Mouse (Mus musculus) forelimb bud, embryonic 11.5 days (tissue): Measurements from ENCODE around the gene Creb3.

Source experiments
- DNase-seq: peaks from one replicate; pipeline ENCODE4 v3.0.0-alpha.2; 2012; ENCODE audit warnings: low read depth, low spot score

Creb3 gene

DNA sequence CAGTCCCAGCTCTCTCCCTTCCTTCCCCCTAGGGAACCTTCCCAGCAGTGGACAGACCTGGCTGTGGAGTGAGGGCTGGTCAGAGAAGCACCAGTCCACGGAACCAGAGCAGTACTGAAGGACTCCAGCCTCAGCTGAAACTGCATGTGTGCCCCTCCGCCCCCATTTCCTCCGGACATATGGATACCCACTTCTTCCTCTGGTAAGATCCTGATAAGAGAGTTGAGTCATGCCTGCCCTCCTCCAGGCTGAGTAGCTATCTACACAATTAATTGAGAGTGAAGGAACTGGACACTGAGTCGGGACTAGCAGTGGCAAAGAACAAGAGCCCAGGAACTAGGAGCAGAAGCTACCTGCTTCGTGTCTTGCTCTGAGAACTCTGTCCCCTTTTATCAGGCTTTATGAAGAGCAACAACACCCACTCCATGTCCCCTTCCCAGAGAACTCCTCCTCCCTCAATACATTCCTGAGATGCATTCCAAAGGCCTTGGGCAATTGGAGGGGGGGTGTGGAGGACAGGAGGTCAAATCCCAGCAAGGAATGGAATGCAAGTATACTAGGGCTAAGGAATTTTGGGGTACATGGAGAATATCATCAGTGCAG lies 4.0 kb upstream of the Creb3 start:
- DNase-seq: peak; percentile 49

- DNase-seq: peak; percentile 34
Measured at GRCm38 (mm10) chr4:43558631-43559356, 3.3 kb upstream of the Creb3 start.

DNA sequence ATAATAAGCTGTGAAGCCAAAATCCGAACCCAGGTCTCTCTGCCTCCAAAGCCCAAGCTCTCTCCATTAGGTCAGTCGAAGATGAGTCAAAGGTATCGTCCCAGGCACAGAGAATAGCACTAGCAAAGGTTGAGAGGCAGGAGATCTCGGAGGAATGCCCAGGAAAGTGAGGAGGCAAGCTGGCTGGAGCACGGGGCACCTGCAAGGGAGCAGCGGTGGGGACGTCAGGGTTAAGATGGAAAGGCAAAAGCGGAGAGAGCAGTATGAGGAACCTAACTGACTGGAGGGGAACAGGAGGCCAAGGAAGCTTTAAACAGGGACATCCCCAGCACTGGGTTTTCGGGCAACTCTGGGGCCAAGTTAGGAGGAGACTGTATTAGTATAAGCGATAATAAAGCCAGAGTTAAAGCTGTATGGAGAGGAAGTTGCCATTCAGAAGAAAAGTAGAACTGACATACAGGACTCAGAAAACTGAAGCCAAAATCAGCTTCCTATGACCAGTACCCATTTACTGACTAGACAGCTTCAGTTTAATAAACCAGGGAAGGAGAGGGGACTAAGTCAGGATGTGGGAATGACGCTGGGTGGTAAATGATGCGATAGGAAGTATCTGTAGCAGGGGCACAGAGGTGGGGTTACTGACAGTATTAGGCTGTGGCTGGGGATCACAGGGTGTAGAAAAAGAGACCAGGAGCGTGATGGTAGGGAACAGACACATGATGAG lies 2.5 kb upstream of the Creb3 start:
- no peak for DNase-seq

- DNase-seq: no peak
Measured at GRCm38 (mm10) chr4:43560243-43560611, 1.9 kb upstream of the Creb3 start.

GRCm38 (mm10) chr4:43560976-43561375 lies 1.2 kb upstream of the Creb3 start:
- no peak for DNase-seq

GRCm38 (mm10) chr4:43561436-43561996 lies 616 bp upstream of the Creb3 start:
- DNase-seq: no peak

GRCm38 (mm10) chr4:43562769-43563600 lies 853 bp downstream of the Creb3 start:
- peak; percentile 23 for DNase-seq

DNA sequence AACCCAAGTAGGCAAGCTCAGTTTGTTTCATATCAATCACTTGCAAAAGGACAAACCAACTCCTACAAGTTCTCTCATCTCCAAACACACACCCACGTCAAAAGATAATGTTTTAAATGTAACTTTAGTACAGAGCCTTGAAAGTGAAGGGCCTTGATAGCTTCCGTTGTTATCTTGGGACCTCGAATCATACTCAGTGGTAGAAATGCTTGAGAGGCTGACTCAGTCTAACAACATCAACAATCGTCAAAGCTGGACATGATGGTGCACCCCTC lies 1.4 kb downstream of the Creb3 start:
- no peak for DNase-seq

- DNase-seq: no peak
Measured at GRCm38 (mm10) chr4:43564231-43564630, 2.1 kb downstream of the Creb3 start.

DNA sequence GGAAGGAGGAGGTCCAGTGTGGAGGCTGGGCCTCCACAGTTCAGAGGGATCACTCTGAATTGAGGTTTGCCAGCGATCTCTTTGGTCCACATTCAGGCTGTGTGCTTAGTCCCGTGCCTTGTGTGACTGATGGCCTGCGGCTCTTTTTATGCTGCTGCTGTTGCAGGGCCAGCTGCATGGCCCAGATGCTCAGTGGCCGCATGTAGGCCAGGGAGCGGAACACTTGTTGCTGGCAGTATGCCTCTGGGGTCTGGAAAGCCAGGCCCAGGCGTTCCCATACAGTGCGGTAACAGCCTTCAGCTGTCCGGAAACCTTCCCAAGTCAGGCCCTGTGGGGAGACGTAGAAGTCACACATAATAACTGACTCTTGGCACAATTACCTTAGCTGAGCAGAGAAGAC lies 5.0 kb downstream of the Creb3 start:
- DNase-seq: no peak

DNA sequence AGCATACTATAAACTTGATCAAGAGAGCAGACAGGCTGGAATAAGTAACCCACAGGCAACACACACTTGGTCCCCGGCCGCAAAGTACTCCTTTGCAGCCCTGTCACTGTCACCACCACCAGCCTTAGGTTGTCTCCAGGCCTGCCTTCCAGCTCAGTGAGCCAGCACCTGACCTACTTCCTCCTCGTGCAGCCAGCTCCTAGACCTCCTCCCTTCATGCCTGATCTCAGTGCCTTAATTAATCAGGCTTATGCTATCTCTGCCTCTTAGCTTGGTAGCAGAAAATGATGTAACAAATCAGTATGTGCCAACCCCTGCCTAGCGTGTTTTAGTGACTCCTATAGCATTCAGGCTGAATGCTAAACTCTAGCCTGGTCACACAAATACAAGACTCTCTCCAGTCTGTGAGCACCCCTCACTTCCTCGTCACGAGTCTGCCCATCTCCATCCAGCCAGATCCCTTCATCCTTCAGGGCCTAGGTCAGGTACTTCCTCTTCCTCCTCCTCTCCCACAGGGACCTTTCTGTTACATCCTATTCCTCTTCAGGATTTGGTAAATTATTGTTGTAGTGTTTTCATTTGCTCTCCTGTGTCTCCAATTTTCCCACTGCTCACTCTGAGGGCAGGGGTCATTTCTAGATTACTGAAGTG lies 9.4 kb downstream of the Creb3 start:
- DNase-seq: no peak

DNA sequence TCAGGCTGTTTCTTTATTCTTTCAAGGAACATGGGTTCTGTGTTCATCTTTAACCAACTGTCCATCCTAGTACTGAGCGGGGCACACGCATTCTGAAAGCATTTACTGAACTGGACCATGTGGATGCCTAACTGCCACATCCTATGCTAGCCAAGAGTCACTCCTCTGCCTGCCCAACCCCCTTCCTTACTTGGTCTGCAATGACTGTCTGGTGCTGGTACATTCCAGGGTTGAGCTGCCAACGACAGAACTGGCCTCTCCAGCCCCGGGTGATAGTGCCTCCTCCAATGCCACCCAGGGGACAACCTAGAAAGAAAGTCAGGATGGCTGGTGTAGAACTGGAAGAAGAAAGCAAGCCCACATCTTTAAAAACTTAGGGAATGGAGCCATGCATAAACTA lies 11.4 kb downstream of the Creb3 start:
- DNase-seq: no peak

GRCm38 (mm10) chr4:43575356-43575755 lies 13.2 kb downstream of the Creb3 start:
- no peak for DNase-seq

DNA sequence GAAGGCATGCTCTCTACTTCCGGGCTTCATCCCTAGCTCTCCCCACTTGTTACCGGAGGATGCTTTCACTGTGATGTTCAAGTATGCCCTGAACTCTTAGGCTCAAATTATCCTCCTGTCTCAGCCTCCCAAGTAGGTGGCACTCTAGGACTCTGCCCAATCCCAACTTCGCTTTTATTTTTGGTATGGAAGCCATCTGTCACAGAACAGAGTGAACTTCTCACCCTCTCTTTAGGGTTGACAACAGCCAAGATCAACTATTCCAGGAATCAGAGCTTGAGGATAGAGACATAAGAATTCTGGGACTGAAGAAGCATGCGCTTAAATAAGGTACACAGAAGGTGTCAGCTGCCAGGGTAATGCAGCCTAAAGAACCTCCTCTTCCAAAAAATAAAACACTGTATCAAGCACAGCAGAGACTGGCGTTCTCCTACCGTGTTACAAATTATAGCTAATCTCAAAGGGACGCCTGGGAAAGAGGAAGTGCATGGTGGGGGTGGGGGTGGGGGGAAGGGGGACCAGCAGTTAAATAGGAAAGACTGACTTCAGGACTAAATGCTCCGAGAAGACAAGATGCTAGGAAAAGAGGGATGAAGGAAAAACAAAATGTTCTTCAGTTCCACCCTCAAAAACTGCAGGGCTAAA lies 15.2 kb downstream of the Creb3 start:
- DNase-seq: no peak

DNA sequence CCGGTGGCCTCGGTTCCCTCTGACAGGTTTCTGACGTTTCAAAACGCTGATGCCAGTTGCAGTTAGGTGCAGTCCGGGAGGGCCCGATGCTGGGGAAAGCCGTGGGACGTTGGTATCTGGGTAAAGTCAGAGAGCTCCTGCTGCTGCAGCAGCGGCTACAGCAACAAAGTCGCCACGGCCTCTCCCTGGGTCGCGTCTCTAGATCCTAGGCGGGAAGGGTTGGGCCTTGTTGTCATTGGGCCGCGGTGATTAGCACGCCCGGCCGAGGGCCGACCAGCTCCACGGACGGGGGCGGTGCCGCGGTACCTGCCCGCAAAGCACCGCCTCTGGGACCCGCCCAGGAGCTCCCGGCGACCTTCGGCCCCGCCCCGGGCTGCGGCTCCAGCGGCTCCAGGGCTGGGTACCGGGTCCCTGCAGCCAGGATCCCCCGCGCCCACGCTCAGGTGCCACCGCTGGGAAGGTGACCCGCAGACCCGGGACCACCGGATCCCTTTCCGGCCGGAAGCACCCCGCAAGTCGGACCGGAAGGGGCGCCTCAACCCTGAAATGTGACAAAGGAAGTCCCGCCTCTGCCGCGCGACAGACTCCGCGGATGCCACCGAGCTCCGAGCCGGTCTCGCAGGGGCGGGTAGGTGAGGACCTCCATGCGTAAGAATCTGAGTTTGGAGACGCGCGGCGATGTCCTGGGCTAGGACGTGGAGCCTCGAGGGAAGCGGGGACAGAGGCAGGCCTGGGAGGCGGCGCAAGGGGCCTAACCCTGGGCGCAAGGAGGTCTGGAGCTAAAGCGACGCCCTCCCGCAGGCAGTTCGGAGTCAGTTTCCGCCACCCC lies 16.5 kb downstream of the Creb3 start, which contains the start of the genes Rgp1 and Gba2:
Rgp1 (plus strand) TSS at position 340 of the 829 bp plus-strand sequence.
Gba2 (minus strand) TSS at position 498 of the 829 bp plus-strand sequence.
- DNase-seq: peak; percentile 67

DNA sequence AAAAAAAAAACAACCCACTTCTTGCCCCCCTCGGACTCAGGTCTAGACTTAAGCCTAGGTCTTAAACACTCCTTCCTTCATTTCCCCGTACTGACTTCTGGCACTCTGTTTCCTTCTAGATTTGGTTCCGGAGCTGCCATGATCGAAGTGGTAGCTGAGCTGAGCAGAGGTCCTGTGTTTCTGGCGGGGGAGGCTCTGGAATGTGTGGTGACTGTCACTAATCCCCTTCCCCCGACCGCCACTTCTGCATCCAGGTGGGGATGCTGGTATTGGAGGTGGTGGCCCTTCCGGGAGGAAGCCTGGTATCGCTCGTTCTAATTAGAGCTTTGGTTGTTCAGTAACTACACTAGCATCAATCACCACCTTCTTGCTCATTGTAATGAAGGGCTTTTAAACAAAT lies 17.1 kb downstream of the Creb3 start:
- DNase-seq: no peak

DNA sequence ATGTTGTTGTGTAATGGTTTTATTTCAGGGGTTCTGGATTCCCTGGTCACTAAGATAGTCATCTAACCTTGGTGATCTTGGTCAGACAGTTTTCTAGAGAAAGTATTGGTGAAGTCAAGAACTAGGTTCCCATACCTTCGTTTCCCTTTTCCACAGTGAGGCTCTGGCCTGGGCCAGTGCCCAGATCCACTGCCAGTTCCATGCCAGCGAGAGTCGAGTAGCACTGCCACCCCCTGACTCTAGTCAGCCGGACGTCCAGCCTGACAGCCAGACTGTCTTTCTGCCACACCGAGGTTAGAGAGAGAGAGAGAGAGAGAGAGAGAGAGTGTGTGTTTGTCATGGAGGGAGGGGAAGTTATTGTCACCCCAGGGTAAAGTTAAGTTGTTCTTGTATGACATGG lies 17.6 kb downstream of the Creb3 start:
- no peak for DNase-seq

DNA sequence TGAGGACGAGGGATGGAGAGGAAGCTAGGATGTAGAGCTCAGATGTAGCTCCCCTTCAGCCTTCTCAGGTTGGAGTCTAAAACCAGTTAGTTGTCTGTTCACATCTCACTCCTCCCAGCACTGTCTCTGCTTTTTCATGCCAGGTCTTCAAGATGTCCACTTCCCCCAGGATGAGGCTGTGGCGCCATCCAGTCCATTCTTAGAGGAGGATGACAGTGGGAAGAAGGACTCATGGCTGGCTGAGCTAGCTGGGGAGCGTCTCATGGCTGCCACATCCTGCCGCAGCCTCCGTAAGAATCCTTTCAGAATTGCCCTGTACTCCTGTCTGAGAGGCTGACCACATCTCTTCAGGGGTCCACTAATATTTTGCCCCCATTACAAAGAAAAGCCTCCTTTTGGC lies 18.6 kb downstream of the Creb3 start:
- DNase-seq: no peak

DNA sequence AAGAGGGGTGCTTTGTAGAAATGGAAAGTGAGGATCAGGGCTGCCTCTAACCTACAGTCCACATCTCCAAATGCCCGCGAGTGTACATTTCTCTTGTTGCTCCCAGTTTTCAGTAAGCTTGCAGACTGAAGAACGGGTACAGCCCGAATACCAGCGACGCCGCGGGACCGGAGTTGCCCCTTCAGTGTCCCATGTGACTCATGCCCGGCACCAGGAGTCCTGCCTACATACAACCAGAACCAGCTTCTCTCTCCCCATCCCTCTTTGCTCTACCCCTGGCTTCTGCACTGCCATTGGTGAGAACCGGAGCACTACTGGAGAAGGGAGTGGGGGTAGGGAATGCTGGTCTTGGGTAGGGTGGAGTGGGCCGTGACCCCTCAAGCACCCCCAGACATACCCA lies 19.2 kb downstream of the Creb3 start:
- DNase-seq: no peak

GRCm38 (mm10) chr4:43582241-43582640 lies 20.1 kb downstream of the Creb3 start:
- no peak for DNase-seq
